Mouse (Mus musculus) hindbrain, embryonic 14.5 days (tissue): Measurements from ENCODE around the gene Zfand3. TPM values are rescaled to one million over a fixed set of nuclear protein-coding genes. Genes with fewer than 3 reads are reported as not detected.

ENCODE experiments used
- ATAC-seq: fragments of 200-750 bp; cut with Nextera tagmentation; 2 replicates; pipeline ENCODE4 v1.8.0; 2017; ENCODE audit warnings: moderate number of reproducible peaks, mild to moderate bottlenecking, moderate TSS enrichment, moderate library complexity; ENCODE audit not compliant: low FRiP score
- DNase-seq: peaks from one replicate; pipeline ENCODE4 v3.0.0-alpha.2; 2015; ENCODE audit warnings: low spot score
- H3K27ac ChIP-seq: fragments of 300-500 bp; sonication (generic); 2 replicates; pipeline ENCODE4 v1.5.1; 2014; ENCODE audit warnings: mild to moderate bottlenecking, moderate library complexity
- H3K27me3 ChIP-seq: fragments of 300-500 bp; sonication (generic); 2 replicates; pipeline ENCODE4 v1.6.1; 2014; ENCODE audit warnings: mild to moderate bottlenecking, low read length, mixed read lengths; ENCODE audit not compliant: control insufficient read depth, insufficient read depth
- H3K36me3 ChIP-seq: fragments of 300-500 bp; sonication (generic); replicated peaks from 2 replicates; pipeline ENCODE4 v1.6.1; 2014; ENCODE audit not compliant: control insufficient read depth, insufficient read depth
- H3K4me1 ChIP-seq: fragments of 300-500 bp; sonication (generic); replicated peaks from 2 replicates; pipeline ENCODE4 v1.6.1; 2014; ENCODE audit warnings: antibody characterized with exemption, low read length, mixed read lengths; ENCODE audit not compliant: control insufficient read depth, insufficient read depth
- H3K4me2 ChIP-seq: fragments of 300-500 bp; sonication (generic); replicated peaks from 2 replicates; pipeline ENCODE4 v1.6.1; 2014; ENCODE audit warnings: mild to moderate bottlenecking, moderate library complexity
- H3K4me3 ChIP-seq: fragments of 300-500 bp; sonication (generic); replicated peaks from 2 replicates; pipeline ENCODE4 v1.5.1; 2014; ENCODE audit warnings: mild to moderate bottlenecking, low read length
- H3K9ac ChIP-seq: fragments of 300-500 bp; sonication (generic); 2 replicates; pipeline ENCODE4 v1.6.1; 2014
- H3K9me3 ChIP-seq: fragments of 300-500 bp; sonication (generic); 2 replicates; pipeline ENCODE4 v1.6.1; 2016; ENCODE audit warnings: low read length; ENCODE audit not compliant: control insufficient read depth
- WGBS: fragments of 180-500 bp; shearing (Covaris S2); extraction: QIAGEN DNeasy Blood & Tissue Kit; methylation state at CpG from one replicate; pipeline ENCODE4 v1.1.7; 2014; 5-methylcytosine and 5-hydroxymethylcytosine counted together
- polyA plus RNA-seq: library from polyadenylated mRNA; unstranded; fragments of >200 nt; fragmentation: Nextera tagmentation; extraction: Ambion mirVana; gene quantifications from 2 replicates; pipeline ENCODE4 v1.2.1, GENCODE M21; 2014

The Zfand3 gene
- polyA plus RNA-seq, 1 experiment from 2014 or later = 43.2 TPM

GRCm38 (mm10) chr17:30118036-30118435, 113.5 kb downstream of the Zfand3 start:
- Histone ChIP-seq H3K9me3 (no peaks in the 10 kb centered on the region), H3K4me1 (peaks cover 12% of the 10 kb centered on the region; the same call in 1 of the 2 replicates), H3K4me2 (no peak overlapping the region), H3K4me3 (no peak overlapping the region), H3K27me3 (no peaks in the 10 kb centered on the region), H3K27ac (no peak overlapping the region; the same call in 1 of the 2 replicates), H3K9ac (no peak overlapping the region), H3K36me3 (no peaks in the 10 kb centered on the region)
- DNase-seq (no peak), ATAC-seq (no peak)
- 74% methylated on average over 5 of the region's 5 CpGs for WGBS

- no peaks in the 10 kb centered on the region for H3K9me3 ChIP-seq
- no peak overlapping the region for H3K4me2 ChIP-seq
- no peaks in the 10 kb centered on the region for H3K36me3 ChIP-seq
- no peak for ATAC-seq
- H3K4me3 ChIP-seq = no peak overlapping the region
- no peak overlapping the region for H3K27ac ChIP-seq
- no peaks in the 10 kb centered on the region for H3K27me3 ChIP-seq
- H3K4me1 ChIP-seq = peaks cover 10% of the 10 kb centered on the region; the same call in 1 of the 2 replicates
- 95% methylated on average over 3 of the region's 3 CpGs for WGBS
- H3K9ac ChIP-seq = no peak overlapping the region
- no peak for DNase-seq
These were observed 117.7 kb downstream of the Zfand3 start for GRCm38 (mm10) chr17:30122278-30122677.

- Histone ChIP-seq H3K9ac (no peak overlapping the region), H3K9me3 (no peaks in the 10 kb centered on the region), H3K36me3 (no peaks in the 10 kb centered on the region), H3K4me2 (no peak overlapping the region), H3K27me3 (no peaks in the 10 kb centered on the region), H3K4me1 (peaks cover 16% of the 10 kb centered on the region), H3K4me3 (no peak overlapping the region), H3K27ac (no peak overlapping the region)
- DNase-seq (no peak), ATAC-seq (no peak)
- WGBS = 70% methylated on average over 6 of the region's 6 CpGs
These were observed 123.9 kb downstream of the Zfand3 start for GRCm38 (mm10) chr17:30128456-30128855.

- Histone ChIP-seq H3K9me3 (no peaks in the 10 kb centered on the region), H3K4me1 (peaks cover 13% of the 10 kb centered on the region), H3K36me3 (no peaks in the 10 kb centered on the region), H3K4me2 (no peak overlapping the region), H3K27me3 (no peaks in the 10 kb centered on the region), H3K27ac (no peak overlapping the region), H3K4me3 (no peak overlapping the region), H3K9ac (no peak overlapping the region)
- no peak for ATAC-seq
- DNase-seq = no peak
- 73% methylated on average over 7 of the region's 7 CpGs for WGBS
These were observed 124.7 kb downstream of the Zfand3 start for GRCm38 (mm10) chr17:30129220-30129619.

GRCm38 (mm10) chr17:30130326-30130725, 125.8 kb downstream of the Zfand3 start:
- H3K27ac ChIP-seq = no peak overlapping the region
- DNase-seq (no peak), ATAC-seq (no peak)
- H3K4me1 ChIP-seq = peaks cover 17% of the 10 kb centered on the region
- H3K36me3 ChIP-seq = peaks cover 1% of the 10 kb centered on the region; the same call in 1 of the 2 replicates
- H3K9ac ChIP-seq = no peak overlapping the region
- H3K9me3 ChIP-seq = no peaks in the 10 kb centered on the region
- 82% methylated on average over 4 of the region's 4 CpGs for WGBS
- no peak overlapping the region for H3K4me3 ChIP-seq
- H3K4me2 ChIP-seq = no peak overlapping the region
- H3K27me3 ChIP-seq = no peaks in the 10 kb centered on the region

GRCm38 (mm10) chr17:30133641-30134040, 129.1 kb downstream of the Zfand3 start:
- peaks cover 10% of the 10 kb centered on the region for H3K36me3 ChIP-seq
- H3K4me1 ChIP-seq = peaks cover 17% of the 10 kb centered on the region
- no peaks in the 10 kb centered on the region for H3K27me3 ChIP-seq
- H3K9me3 ChIP-seq = no peaks in the 10 kb centered on the region
- ATAC-seq = no peak
- no peak overlapping the region for H3K4me2 ChIP-seq
- WGBS = 90% methylated on average over 12 of the region's 12 CpGs
- no peak overlapping the region for H3K4me3 ChIP-seq
- no peak overlapping the region for H3K9ac ChIP-seq
- no peak for DNase-seq
- H3K27ac ChIP-seq = no peak overlapping the region

- 72% methylated on average over 10 of the region's 10 CpGs for WGBS
- peaks cover 10% of the 10 kb centered on the region for H3K36me3 ChIP-seq
- H3K27ac ChIP-seq = no peak overlapping the region
- DNase-seq (no peak), ATAC-seq (no peak)
- no peak overlapping the region for H3K4me3 ChIP-seq
- no peak overlapping the region for H3K9ac ChIP-seq
- H3K27me3 ChIP-seq = no peaks in the 10 kb centered on the region
- no peaks in the 10 kb centered on the region for H3K9me3 ChIP-seq
- no peak overlapping the region for H3K4me2 ChIP-seq
- H3K4me1 ChIP-seq = peaks cover 14% of the 10 kb centered on the region
These were observed 130.6 kb downstream of the Zfand3 start for GRCm38 (mm10) chr17:30134955-30135735.

GRCm38 (mm10) chr17:30135890-30136289, 131.4 kb downstream of the Zfand3 start:
- no peak overlapping the region for H3K27ac ChIP-seq
- no peaks in the 10 kb centered on the region for H3K27me3 ChIP-seq
- H3K4me1 ChIP-seq = peaks cover 6% of the 10 kb centered on the region
- no peaks in the 10 kb centered on the region for H3K9me3 ChIP-seq
- 94% methylated on average over 6 of the region's 6 CpGs for WGBS
- DNase-seq (no peak), ATAC-seq (no peak)
- no peak overlapping the region for H3K4me3 ChIP-seq
- H3K36me3 ChIP-seq = peaks cover 10% of the 10 kb centered on the region
- no peak overlapping the region for H3K9ac ChIP-seq
- no peak overlapping the region for H3K4me2 ChIP-seq

GRCm38 (mm10) chr17:30136684-30137083, 132.2 kb downstream of the Zfand3 start:
- ATAC-seq = no peak
- Histone ChIP-seq H3K9me3 (no peaks in the 10 kb centered on the region), H3K36me3 (peaks cover 10% of the 10 kb centered on the region), H3K4me1 (peaks cover 4% of the 10 kb centered on the region; the same call in 1 of the 2 replicates), H3K9ac (no peak overlapping the region), H3K27ac (no peak overlapping the region), H3K27me3 (no peaks in the 10 kb centered on the region), H3K4me2 (no peak overlapping the region), H3K4me3 (no peak overlapping the region)
- no peak for DNase-seq
- 83% methylated on average over 5 of the region's 5 CpGs for WGBS
